Mouse (Mus musculus): ENCODE measurements around the gene Rinl. TPM values are rescaled to one million over a fixed set of nuclear protein-coding genes. Genes with fewer than 3 reads are reported as not detected.

The Rinl gene
- total and polyA plus RNA-seq, 3 experiments: 46.1 to 65.5 (median 60.6) TPM

DNA sequence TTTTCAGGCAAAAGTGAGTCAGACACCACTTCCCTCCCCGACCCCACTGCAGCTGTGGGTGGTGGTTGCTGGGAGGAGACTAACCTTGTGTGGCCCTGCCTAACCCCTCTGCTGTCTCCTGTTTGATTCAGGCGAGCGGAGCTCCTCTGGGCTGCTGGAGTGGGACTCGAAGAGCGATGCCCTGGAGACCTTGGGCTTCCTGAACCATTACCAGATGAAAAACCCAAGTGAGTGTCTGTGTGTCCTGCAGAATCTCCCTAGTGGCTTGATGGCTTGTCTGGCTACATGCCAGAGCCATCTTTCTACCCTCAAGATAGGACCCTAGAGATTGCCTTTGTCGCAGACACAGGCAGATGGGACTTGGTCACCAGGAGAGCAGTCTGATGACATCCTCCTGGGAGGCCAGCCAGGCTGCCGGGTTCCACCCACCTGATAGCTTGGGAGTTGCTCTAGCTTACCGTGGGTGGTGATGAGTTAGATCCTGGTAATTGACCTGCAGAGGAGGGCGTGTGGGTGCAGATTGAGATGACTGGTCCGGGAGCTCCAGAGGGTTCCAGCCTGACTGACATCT lies 32.6 kb downstream of the Rinl start:
- Histone ChIP-seq H3K9me3 (replicated peaks; ENCODE audit: low read length) (no peaks in the 10 kb centered on the region), H3K4me2 (ENCODE audit: insufficient read depth, low read depth, poor library complexity, severe bottlenecking) (no peak overlapping the region), H3K36me3 (replicated peaks in 1 of 2; ENCODE audit: control insufficient read depth in 1 of 2, insufficient read depth in 1 of 2, low read length in 1 of 2) (peaks cover 59 to 68% of the 10 kb centered on the region in 2 experiments), H3K4me3 (replicated peaks in 1 of 3; ENCODE audit: low read depth in 2 of 3, low read length in 2 of 3, poor library complexity in 1 of 3) (no peak overlapping the region), H3K4me1 (ENCODE audit: control insufficient read depth in 1 of 2, insufficient read depth in 2 of 2) (peaks cover 36 to 83% of the 10 kb centered on the region in 2 experiments), H3K79me2 (replicated peaks; ENCODE audit: control insufficient read depth, extremely low read depth, insufficient read depth, poor library complexity, severe bottlenecking) (peaks cover 29% of the 10 kb centered on the region), H3K9ac (ENCODE audit: insufficient read depth, low read depth) (no peak overlapping the region), H3K27ac (ENCODE audit: insufficient read depth, low read depth) (peak overlapping the region; percentile 90), H3K27me3 (replicated peaks) (no peaks in the 10 kb centered on the region)
- TF ChIP-seq SIN3A (IDR thresholded peaks at IDR 0.05; ENCODE audit: low read length): peak; percentile 62; the same call in 1 of the 2 replicates
- peak; percentile 45; the same call in 1 of the 2 replicates for TF ChIP-seq EP300 (IDR thresholded peaks at IDR 0.05; ENCODE audit: low read length)
- no peak for TF ChIP-seq CTCF (conservative IDR thresholded peaks at IDR 0.05 in 1 of 2, IDR thresholded peaks at IDR 0.05 in 1 of 2; ENCODE audit: low read depth in 2 of 2, low read length in 2 of 2)
- TF ChIP-seq HCFC1 (IDR thresholded peaks at IDR 0.05; ENCODE audit: low read depth, low read length): no peak
- TF ChIP-seq SMC3 (IDR thresholded peaks at IDR 0.05; ENCODE audit: low read depth, low read length): no peak
- no peak for TF ChIP-seq PAX5 (IDR thresholded peaks at IDR 0.05; ENCODE audit: low read length)
- no peak for TF ChIP-seq JUN (IDR thresholded peaks at IDR 0.05; ENCODE audit: insufficient read depth, low read depth, low read length)
- TF ChIP-seq MAX (IDR thresholded peaks at IDR 0.05; ENCODE audit: low read length): no peak
- TF ChIP-seq ZKSCAN1 (IDR thresholded peaks at IDR 0.05; ENCODE audit: borderline replicate concordance, low read depth, low read length): no peak
- no peak for TF ChIP-seq USF2 (conservative IDR thresholded peaks at IDR 0.05; ENCODE audit: low read depth, low read length)
- no peak for TF ChIP-seq POLR2A (IDR thresholded peaks at IDR 0.05; ENCODE audit: low read depth, low read length)
- TF ChIP-seq MAFK (IDR thresholded peaks at IDR 0.05; ENCODE audit: insufficient replicate concordance, low read length): no peak
- TF ChIP-seq POLR2AphosphoS2 (IDR thresholded peaks at IDR 0.05; ENCODE audit: low read depth, low read length): no peak
- TF ChIP-seq IRF4 (IDR thresholded peaks at IDR 0.05; ENCODE audit: low read depth, low read length): no peak
- TF ChIP-seq RAD21 (IDR thresholded peaks at IDR 0.05; ENCODE audit: low read depth, low read length): no peak
- 0 out of 2 replicates have a peak, but pooled peaks have one; percentile 21 for TF ChIP-seq TCF12 (IDR thresholded peaks at IDR 0.05; ENCODE audit: low read depth, low read length)
- no peak for TF ChIP-seq CHD2 (IDR thresholded peaks at IDR 0.05; ENCODE audit: low read length)
- TF ChIP-seq MYC (IDR thresholded peaks at IDR 0.05; ENCODE audit: low read depth, low read length): no peak
- no peak for TF ChIP-seq E2F4 (IDR thresholded peaks at IDR 0.05; ENCODE audit: insufficient replicate concordance, low read depth, low read length)
- TF ChIP-seq GABPA (IDR thresholded peaks at IDR 0.05; ENCODE audit: insufficient replicate concordance, low read depth, low read length): no peak
- no peak for TF ChIP-seq MEF2A (IDR thresholded peaks at IDR 0.05; ENCODE audit: borderline replicate concordance, low read depth, low read length)
- TF ChIP-seq ETS1 (conservative IDR thresholded peaks at IDR 0.05; ENCODE audit: low read depth, low read length): peak; percentile 62
- no peak for TF ChIP-seq KAT2A (IDR thresholded peaks at IDR 0.05; ENCODE audit: insufficient replicate concordance, low read length)
- TF ChIP-seq UBTF (IDR thresholded peaks at IDR 0.05; ENCODE audit: low read depth, low read length): no peak
- TF ChIP-seq BHLHE40 (IDR thresholded peaks at IDR 0.05; ENCODE audit: low read depth, low read length): no peak; the same call in 1 of the 2 replicates
- no peak for TF ChIP-seq ZC3H11A (IDR thresholded peaks at IDR 0.05; ENCODE audit: low read depth, low read length)
- TF ChIP-seq USF1 (IDR thresholded peaks at IDR 0.05; ENCODE audit: low read depth, low read length): no peak
- 0 out of 2 replicates have a peak, but pooled peaks have one; percentile 13 for TF ChIP-seq MXI1 (IDR thresholded peaks at IDR 0.05; ENCODE audit: low read depth, low read length)
- TF ChIP-seq TBP (conservative IDR thresholded peaks at IDR 0.05; ENCODE audit: low read depth, low read length): no peak
- TF ChIP-seq ELF1 (IDR thresholded peaks at IDR 0.05; ENCODE audit: low read depth, low read length): no peak
- no peak for TF ChIP-seq MAZ (IDR thresholded peaks at IDR 0.05; ENCODE audit: low read depth, low read length)
- TF ChIP-seq NELFE (IDR thresholded peaks at IDR 0.05; ENCODE audit: low read depth, low read length): no peak
- TF ChIP-seq CHD1 (IDR thresholded peaks at IDR 0.05; ENCODE audit: low read depth, low read length): no peak
- TF ChIP-seq ZMIZ1 (IDR thresholded peaks at IDR 0.05; ENCODE audit: low read depth, low read length): no peak
- no peak for TF ChIP-seq NRF1 (IDR thresholded peaks at IDR 0.05; ENCODE audit: low read depth, low read length)
- no peak for TF ChIP-seq RCOR1 (conservative IDR thresholded peaks at IDR 0.05; ENCODE audit: low read depth, low read length)
- in situ Hi-C loops (cut with MboI; ENCODE audit: low pct_ligation_motif_present, low pct_unique_long_range_greater_than_20kb, low sequenced_read_pairs) (no loop called here), dilution Hi-C loops (cut with MboI; ENCODE audit: extremely low pct_ligation_motif_present, extremely low pct_unique_long_range_greater_than_20kb, low sequenced_read_pairs) (no loop called here)
- DNase-seq (ENCODE audit: extremely low read depth): peak; percentile 82
